ENCODE assay signal across 8 mouse cellular contexts in genomic region chr2:144526981-144527820, GRCm38 (mm10). TPM values are rescaled to one million over a fixed set of nuclear protein-coding genes. Genes with fewer than 3 reads are reported as not detected.
DNase-seq lines count a peak whose midpoint lies in the region; ATAC-seq lines count a peak whose summit lies in the region.

Dzank1 (minus strand) TSS chr2:144527414.
Polr3f (plus strand) TSS chr2:144527718.

- H3K27me3 ChIP-seq in heart, embryonic 14.5 days (ENCODE audit: control insufficient read depth, insufficient read depth, low read length), result peaks cover 14% of the 10 kb centered on the region; the same call in 1 of the 2 replicates
- peaks cover 24% of the 10 kb centered on the region for H3K27me3 ChIP-seq in liver, embryonic 13.5 days
- H3K27me3 ChIP-seq in stomach, embryonic 16.5 days (ENCODE audit: control insufficient read depth, insufficient read depth, low read length), result no peaks in the 10 kb centered on the region

- no peaks in the 10 kb centered on the region for H3K9me3 ChIP-seq in heart, embryonic 14.5 days (ENCODE audit: control insufficient read depth, low read length)
- no peaks in the 10 kb centered on the region for H3K9me3 ChIP-seq in liver, embryonic 13.5 days (replicated peaks)
- no peaks in the 10 kb centered on the region for H3K9me3 ChIP-seq in stomach, embryonic 16.5 days (replicated peaks; ENCODE audit: control insufficient read depth, low read length)

- peak; percentile 97 for ATAC-seq in CD4-positive, CD25-positive, alpha-beta regulatory T cell, adult 4 months
- peak; percentile 95 for ATAC-seq in heart, embryonic 14.5 days (ENCODE audit: insufficient number of reproducible peaks, insufficient read depth, low FRiP score, low read depth)
- ATAC-seq in liver, embryonic 13.5 days (ENCODE audit: low read depth), result peak; percentile 99
- peak; percentile 98 for ATAC-seq in stomach, embryonic 16.5 days (ENCODE audit: insufficient read depth, low FRiP score)

- H3K9ac ChIP-seq in heart, embryonic 14.5 days (ENCODE audit: low read length), result peak within 1 kb of the TSS; percentile 94
- peak within 1 kb of the TSS; percentile 86 for H3K9ac ChIP-seq in liver, embryonic 13.5 days
- peak within 1 kb of the TSS; percentile 94 for H3K9ac ChIP-seq in stomach, embryonic 16.5 days (ENCODE audit: low read length)

- H3K4me1 ChIP-seq in heart, embryonic 14.5 days (ENCODE audit: control insufficient read depth in 2 of 2, insufficient read depth in 2 of 2, low read length in 2 of 2), result peaks cover 0 to 12% of the 10 kb centered on the region in 2 experiments; a peak in 2 of 4 replicates
- peaks cover 23% of the 10 kb centered on the region for H3K4me1 ChIP-seq in liver, embryonic 13.5 days (replicated peaks)
- peaks cover 14% of the 10 kb centered on the region for H3K4me1 ChIP-seq in stomach, embryonic 16.5 days (ENCODE audit: control insufficient read depth, insufficient read depth, low read length)

- WGBS in heart, embryonic 14.5 days, result 1% methylated on average over 54 of the region's 56 CpGs
- 1% methylated on average over 56 of the region's 56 CpGs for WGBS in liver, embryonic 13.5 days (ENCODE audit: insufficient replicate concordance)
- under 1% methylated on average over 56 of the region's 56 CpGs for WGBS in stomach, embryonic 16.5 days

- H3K4me2 ChIP-seq in heart, embryonic 14.5 days (ENCODE audit: low read length), result peak within 1 kb of the TSS; percentile 92
- H3K4me2 ChIP-seq in liver, embryonic 13.5 days, result peak within 1 kb of the TSS; percentile 88
- peak within 1 kb of the TSS; percentile 87 for H3K4me2 ChIP-seq in stomach, embryonic 16.5 days (ENCODE audit: low read depth, low read length)

- peak within 1 kb of the TSS; percentile 90 to 91 for H3K27ac ChIP-seq in heart, embryonic 14.5 days (replicated peaks in 1 of 2; ENCODE audit: control insufficient read depth in 1 of 2, insufficient read depth in 1 of 2, low read depth in 2 of 2, low read length in 2 of 2)
- peak within 1 kb of the TSS; percentile 58 for H3K27ac ChIP-seq in liver, embryonic 13.5 days
- peak within 1 kb of the TSS; percentile 93 for H3K27ac ChIP-seq in stomach, embryonic 16.5 days (ENCODE audit: low read length)

- peaks cover 20% of the 10 kb centered on the region for H3K36me3 ChIP-seq in heart, embryonic 14.5 days (ENCODE audit: control insufficient read depth, insufficient read depth, low read length)
- peaks cover 13% of the 10 kb centered on the region for H3K36me3 ChIP-seq in liver, embryonic 13.5 days
- H3K36me3 ChIP-seq in stomach, embryonic 16.5 days (ENCODE audit: control insufficient read depth, insufficient read depth, low read length), result no peaks in the 10 kb centered on the region; the same call in 1 of the 2 replicates

- H3K4me3 ChIP-seq in heart, embryonic 14.5 days (ENCODE audit: control insufficient read depth in 1 of 2, insufficient read depth in 1 of 2, low read depth in 1 of 2, low read length in 2 of 2), result peak within 1 kb of the TSS; percentile 60 to 97
- peak within 1 kb of the TSS; percentile 91 for H3K4me3 ChIP-seq in liver, embryonic 13.5 days (replicated peaks)
- H3K4me3 ChIP-seq in stomach, embryonic 16.5 days (replicated peaks; ENCODE audit: low read length), result peak within 1 kb of the TSS; percentile 100

- DNase-seq in c-Kit-negative CD71-positive TER-119-positive erythroid progenitor cells, embryonic 14.5 days (ENCODE audit: low read depth, low spot score), result peak; percentile 89
- DNase-seq in fibroblast of lung, adult 2 months (ENCODE audit: low read depth), result peak; percentile 95
- peak; percentile 98 for DNase-seq in kidney, postnatal 14 days
- peak; percentile 96 for DNase-seq in liver, embryonic 13.5 days
- DNase-seq in neural tube, embryonic 10.5 days (ENCODE audit: extremely low spot score, low spot score), result peak; percentile 96

RNA-seq across cellular contexts. Expression of gene Dzank1, which starts in this region (rescaled TPM):
- under 1 TPM in 1 of 2 experiments, not detected in 1; 0.96 TPM for polyA plus RNA-seq in CD4-positive, CD25-positive, alpha-beta regulatory T cell, adult 4 months (2017; shearing (Covaris generic))
- polyA plus RNA-seq in heart, embryonic 14.5 days (2014; fragmentation: Nextera tagmentation; extraction: Ambion mirVana), result 1.1 and 1.7 TPM in 2 replicates
- polyA plus RNA-seq in liver, embryonic 13.5 days (2015; fragmentation: Nextera tagmentation; extraction: Ambion mirVana), result 0.01 and 0.02 TPM in 2 replicates
- 0.92 and 1.4 TPM in 2 replicates for polyA plus RNA-seq in stomach, embryonic 16.5 days (2015; fragmentation: Nextera tagmentation; extraction: Ambion mirVana)

RNA-seq across cellular contexts. Expression of gene Polr3f, which starts in this region (rescaled TPM):
- polyA plus RNA-seq in CD4-positive, CD25-positive, alpha-beta regulatory T cell, adult 4 months (2017; shearing (Covaris generic)), result 10 to 100 TPM; 22.8 to 25.4 TPM
- polyA plus RNA-seq in heart, embryonic 14.5 days (2014; fragmentation: Nextera tagmentation; extraction: Ambion mirVana), result 20.1 and 20.8 TPM in 2 replicates
- 9.9 and 13.3 TPM in 2 replicates for polyA plus RNA-seq in liver, embryonic 13.5 days (2015; fragmentation: Nextera tagmentation; extraction: Ambion mirVana)
- polyA plus RNA-seq in stomach, embryonic 16.5 days (2015; fragmentation: Nextera tagmentation; extraction: Ambion mirVana), result 21.5 and 22.5 TPM in 2 replicates

Comparison
In these comparisons a context has a peak if more than half of its experiments do, and no peak if none do; other contexts are left out.
1. Peak in every context shown above with its lines: DNase-seq, ATAC-seq, H3K4me3 ChIP-seq and H3K27ac ChIP-seq.